ENCODE assay signal across 9 mouse cellular contexts in the genomic region with DNA sequence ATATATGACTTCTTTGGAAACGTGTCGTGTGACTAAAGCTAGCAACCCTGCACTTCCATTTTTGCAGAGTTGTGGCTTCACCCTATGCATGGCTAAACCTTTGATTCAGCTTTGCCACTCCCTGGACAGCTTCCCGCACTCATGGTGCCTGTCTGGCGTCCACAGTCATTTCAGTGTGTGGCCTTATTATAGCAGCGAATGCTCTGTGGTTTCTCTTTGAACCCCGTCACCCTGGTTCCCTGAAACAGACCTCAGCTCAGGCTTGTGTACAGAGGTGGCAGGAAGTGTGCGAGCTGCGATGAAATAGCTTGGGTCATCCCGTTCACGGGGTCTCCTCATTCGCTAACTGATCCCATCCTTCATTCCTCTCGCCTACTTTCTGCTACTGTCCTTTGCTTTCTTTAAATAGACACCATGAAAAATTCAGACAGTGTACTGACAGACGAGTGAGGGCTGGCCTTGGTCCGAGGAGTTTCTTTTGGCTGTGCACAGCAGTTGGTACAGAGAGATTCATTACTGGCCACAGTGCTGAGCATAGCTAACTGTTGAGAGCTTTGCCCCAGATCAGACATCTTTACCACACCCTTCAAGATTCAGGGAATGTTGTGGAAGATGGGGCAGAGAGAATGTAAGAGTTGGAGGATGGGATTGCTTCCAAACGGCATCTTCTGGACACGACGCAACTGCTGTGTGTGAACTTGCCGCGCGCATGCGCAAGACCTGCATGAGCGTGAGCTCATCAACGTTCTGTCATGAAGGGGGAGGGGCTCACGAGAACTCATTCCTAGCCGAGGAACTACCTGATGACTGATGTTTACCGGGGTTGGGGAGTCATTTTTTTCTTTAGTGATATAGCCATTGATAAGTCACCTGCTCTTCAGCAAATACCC.
DNase-seq lines count a peak whose midpoint lies in the region; ATAC-seq and TF ChIP-seq lines count a peak whose summit lies in the region.
"Had no signal": no experiment of that assay in that cellular context is flagged by ENCODE, and none has a peak within 500 bp of the region (broad histone marks: within the 10 kb centered on the region; RNA-seq: fewer than 3 reads in every experiment).

No protein-coding gene starts in this region.

- DNase-seq in liver, embryonic 13.5 days, result no peak
- no peak for DNase-seq in liver
- peak; percentile 48 for DNase-seq in R1 (ENCODE audit: low read depth, low spot score)
- peak; percentile 43 for DNase-seq in induced T-regulatory cell, adult 2 months (ENCODE audit: low read depth)
- DNase-seq in thymus, adult 2 months, result peak; percentile 40
- no peak for DNase-seq in left cerebral cortex, postnatal 14 days (ENCODE audit: low spot score in 2 of 2)
- DNase-seq in layer of hippocampus, postnatal 14 days (ENCODE audit: low spot score in 2 of 2), result no peak
- DNase-seq: cerebellum, adult 18-20 months had no signal

- H3K27me3 ChIP-seq in liver, embryonic 13.5 days, result 0 out of 2 replicates have a peak, but pooled peaks cover 3% of the 10 kb centered on the region
- no peaks in the 10 kb centered on the region for H3K27me3 ChIP-seq in thymus, adult 2 months (ENCODE audit: control insufficient read depth, insufficient read depth, low read length)

- H3K4me3 ChIP-seq in liver, embryonic 13.5 days (replicated peaks), result no peak overlapping the region
- peak overlapping the region; percentile 24 for H3K4me3 ChIP-seq in thymus, adult 2 months (ENCODE audit: control insufficient read depth, insufficient read depth, low read length)
- H3K4me3 ChIP-seq: erythroblast, embryonic 14.5 days had no signal

- H3K9ac ChIP-seq in liver, embryonic 13.5 days, result no peak overlapping the region

- intact Hi-C loops in left cerebral cortex, postnatal 14 days (cut with DNase I), result no loop called here

- no peak overlapping the region for H3K27ac ChIP-seq in liver, embryonic 13.5 days
- no peak overlapping the region for H3K27ac ChIP-seq in thymus, adult 2 months (ENCODE audit: control insufficient read depth, insufficient read depth, low read length)

- no peak for TF ChIP-seq CTCF in thymus, adult 2 months (IDR thresholded peaks at IDR 0.05; ENCODE audit: borderline replicate concordance, control insufficient read depth, extremely low read depth, insufficient read depth, low read length, poor library complexity)

- ATAC-seq in liver, embryonic 13.5 days (ENCODE audit: low read depth), result no peak

- no peaks in the 10 kb centered on the region for H3K36me3 ChIP-seq in liver, embryonic 13.5 days
- no peaks in the 10 kb centered on the region for H3K36me3 ChIP-seq in thymus, adult 2 months (ENCODE audit: control insufficient read depth, insufficient read depth, low read length)

- TF ChIP-seq POLR2A in thymus, adult 2 months (IDR thresholded peaks at IDR 0.05; ENCODE audit: control insufficient read depth, extremely low read depth, insufficient read depth, low read length, poor library complexity), result no peak

- no peaks in the 10 kb centered on the region for H3K9me3 ChIP-seq in liver, embryonic 13.5 days (replicated peaks)

- H3K4me2 ChIP-seq in liver, embryonic 13.5 days, result 0 out of 2 replicates have a peak overlapping the region, but pooled peaks have one; percentile 14

- WGBS in liver, embryonic 13.5 days (ENCODE audit: insufficient replicate concordance), result 45% methylated on average over 26 of the region's 26 CpGs
- WGBS in thymus, adult 2 months, result 42% methylated on average over 26 of the region's 26 CpGs

- H3K4me1 ChIP-seq in liver, embryonic 13.5 days (replicated peaks), result peaks cover 15% of the 10 kb centered on the region
- H3K4me1 ChIP-seq in thymus, adult 2 months (replicated peaks; ENCODE audit: control insufficient read depth, insufficient read depth, low read length), result peaks cover 24% of the 10 kb centered on the region

Comparison
In these comparisons a context has a peak if more than half of its experiments do, and no peak if none do; other contexts are left out.
1. DNase-seq: peak in R1 (single experiment), induced T-regulatory cell, adult 2 months (single experiment) and thymus, adult 2 months (single experiment); none in liver, embryonic 13.5 days (single experiment), liver (single experiment), left cerebral cortex, postnatal 14 days (0 of 2) and layer of hippocampus, postnatal 14 days (0 of 2).